Mouse (Mus musculus) hindbrain, embryonic 13.5 days (tissue): ENCODE measurements around the gene Cbx7. TPM values are rescaled to one million over a fixed set of nuclear protein-coding genes. Genes with fewer than 3 reads are reported as not detected.

Experiments used
- ATAC-seq: fragments of 200-750 bp; cut with Nextera tagmentation; 2 replicates; pipeline ENCODE4 v1.8.0; 2017; ENCODE audit warnings: moderate TSS enrichment; ENCODE audit not compliant: low FRiP score
- H3K27ac ChIP-seq: fragments of 300-500 bp; sonication (generic); 2 replicates; pipeline ENCODE4 v1.5.1; 2015; ENCODE audit warnings: inconsistent platforms, mild to moderate bottlenecking, moderate library complexity
- H3K27me3 ChIP-seq: fragments of 300-500 bp; sonication (generic); 2 replicates; pipeline ENCODE4 v1.6.1; 2015; ENCODE audit warnings: mild to moderate bottlenecking, inconsistent platforms
- H3K36me3 ChIP-seq: fragments of 300-500 bp; sonication (generic); 2 replicates; pipeline ENCODE4 v1.6.1; 2015; ENCODE audit warnings: mild to moderate bottlenecking, inconsistent platforms
- H3K4me1 ChIP-seq: fragments of 300-500 bp; sonication (generic); replicated peaks from 2 replicates; pipeline ENCODE4 v1.6.1; 2015; ENCODE audit warnings: inconsistent platforms
- H3K4me2 ChIP-seq: fragments of 300-500 bp; sonication (generic); 2 replicates; pipeline ENCODE4 v1.6.1; 2015; ENCODE audit warnings: inconsistent platforms, mild to moderate bottlenecking, moderate library complexity
- H3K4me3 ChIP-seq: fragments of 300-500 bp; sonication (generic); 2 replicates; pipeline ENCODE4 v1.5.1; 2015; ENCODE audit warnings: mild to moderate bottlenecking, inconsistent platforms
- H3K9ac ChIP-seq: fragments of 300-500 bp; sonication (generic); 2 replicates; pipeline ENCODE4 v1.6.1; 2015; ENCODE audit warnings: mild to moderate bottlenecking, inconsistent platforms
- H3K9me3 ChIP-seq: fragments of 300-500 bp; sonication (generic); 2 replicates; pipeline ENCODE4 v1.6.1; 2016; ENCODE audit warnings: inconsistent platforms
- WGBS: fragments of 180-500 bp; shearing (Covaris S2); methylation state at CpG from one replicate; pipeline ENCODE4 v1.1.7; 2015; 5-methylcytosine and 5-hydroxymethylcytosine counted together
- polyA plus RNA-seq: library from polyadenylated mRNA; unstranded; fragments of >200 nt; fragmentation: Nextera tagmentation; extraction: Ambion mirVana; gene quantifications from 2 replicates; pipeline ENCODE4 v1.2.1, GENCODE M21; 2015

Cbx7 gene
- polyA plus RNA-seq, 1 experiment from 2014 or later: 3.6 TPM

GRCm38 (mm10) chr15:80011778-80012526, 41.0 kb upstream of the Cbx7 start:
- Histone ChIP-seq H3K27ac (peak overlapping the region; percentile 76), H3K9me3 (no peaks in the 10 kb centered on the region), H3K4me3 (peak overlapping the region; percentile 69), H3K4me1 (peaks cover 48% of the 10 kb centered on the region), H3K4me2 (peak overlapping the region; percentile 91), H3K27me3 (peaks cover 76% of the 10 kb centered on the region), H3K36me3 (no peaks in the 10 kb centered on the region), H3K9ac (peak overlapping the region; percentile 86)
- peak; percentile 63 for ATAC-seq
- under 1% methylated on average over 55 of the region's 56 CpGs for WGBS

GRCm38 (mm10) chr15:80011194-80011593, 40.3 kb upstream of the Cbx7 start:
- no peaks in the 10 kb centered on the region for H3K9me3 ChIP-seq
- peak overlapping the region; percentile 86; the same call in 1 of the 2 replicates for H3K9ac ChIP-seq
- H3K36me3 ChIP-seq: no peaks in the 10 kb centered on the region
- ATAC-seq: no peak
- peak overlapping the region; percentile 91 for H3K4me2 ChIP-seq
- 36% methylated on average over 6 of the region's 6 CpGs for WGBS
- peaks cover 69% of the 10 kb centered on the region for H3K27me3 ChIP-seq
- H3K4me3 ChIP-seq: peak overlapping the region; percentile 69
- H3K4me1 ChIP-seq: peaks cover 48% of the 10 kb centered on the region
- H3K27ac ChIP-seq: peak overlapping the region; percentile 76

- Histone ChIP-seq H3K9me3 (no peaks in the 10 kb centered on the region), H3K27me3 (peaks cover 66% of the 10 kb centered on the region), H3K9ac (0 out of 2 replicates have a peak overlapping the region, but pooled peaks have one; percentile 3), H3K27ac (no peak overlapping the region), H3K4me2 (no peak overlapping the region; the same call in 1 of the 2 replicates), H3K36me3 (no peaks in the 10 kb centered on the region), H3K4me1 (peaks cover 52% of the 10 kb centered on the region), H3K4me3 (no peak overlapping the region)
- no peak for ATAC-seq
- 25% methylated on average over 7 of the region's 7 CpGs for WGBS
Measured at GRCm38 (mm10) chr15:80010182-80010558, 39.3 kb upstream of the Cbx7 start.

DNA sequence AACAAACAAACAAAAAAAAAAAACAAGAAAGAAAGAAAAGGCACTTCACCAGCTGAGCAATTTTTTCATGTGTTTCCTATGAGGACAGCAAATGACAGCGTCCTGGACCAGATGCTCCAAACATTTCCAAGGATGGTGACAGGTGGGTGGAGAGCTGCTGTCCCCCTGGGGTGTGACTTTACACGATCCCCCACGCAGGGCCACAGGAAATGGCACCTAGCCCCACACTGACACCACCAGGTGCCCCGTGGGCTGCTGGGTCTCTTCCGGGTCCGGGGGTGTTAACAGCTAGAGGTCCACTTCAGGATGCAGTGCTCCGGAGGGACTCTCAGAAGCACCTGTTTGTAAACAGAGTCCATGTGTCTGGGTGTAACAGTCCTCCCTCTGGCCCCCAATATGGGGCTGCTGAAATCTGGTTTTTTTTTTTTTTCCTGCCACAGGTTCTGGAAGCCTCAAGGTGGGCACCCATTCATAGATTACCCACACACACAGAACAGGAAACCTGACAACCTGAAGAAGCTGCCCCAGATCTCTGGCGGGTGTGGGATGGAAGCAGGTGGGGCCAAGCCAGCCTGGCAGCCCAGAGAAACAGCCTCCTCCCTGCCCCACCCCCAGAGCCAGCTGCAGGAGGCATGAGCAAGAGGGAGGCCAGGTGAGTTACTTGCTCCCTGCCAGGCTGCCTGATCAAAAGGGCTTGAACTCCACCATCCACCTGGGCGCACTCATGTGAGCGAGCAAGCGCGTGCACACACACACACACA, 38.7 kb upstream of the Cbx7 start:
- H3K9me3 ChIP-seq: no peaks in the 10 kb centered on the region
- peaks cover 52% of the 10 kb centered on the region for H3K4me1 ChIP-seq
- peaks cover 61% of the 10 kb centered on the region for H3K27me3 ChIP-seq
- no peak for ATAC-seq
- H3K4me3 ChIP-seq: no peak overlapping the region
- WGBS: 49% methylated on average over 12 of the region's 12 CpGs
- H3K9ac ChIP-seq: no peak overlapping the region
- no peak overlapping the region; the same call in 1 of the 2 replicates for H3K4me2 ChIP-seq
- H3K27ac ChIP-seq: no peak overlapping the region
- no peaks in the 10 kb centered on the region for H3K36me3 ChIP-seq

GRCm38 (mm10) chr15:80008461-80008860, 37.5 kb upstream of the Cbx7 start:
- ATAC-seq: no peak
- 89% methylated on average over 6 of the region's 6 CpGs for WGBS

DNA sequence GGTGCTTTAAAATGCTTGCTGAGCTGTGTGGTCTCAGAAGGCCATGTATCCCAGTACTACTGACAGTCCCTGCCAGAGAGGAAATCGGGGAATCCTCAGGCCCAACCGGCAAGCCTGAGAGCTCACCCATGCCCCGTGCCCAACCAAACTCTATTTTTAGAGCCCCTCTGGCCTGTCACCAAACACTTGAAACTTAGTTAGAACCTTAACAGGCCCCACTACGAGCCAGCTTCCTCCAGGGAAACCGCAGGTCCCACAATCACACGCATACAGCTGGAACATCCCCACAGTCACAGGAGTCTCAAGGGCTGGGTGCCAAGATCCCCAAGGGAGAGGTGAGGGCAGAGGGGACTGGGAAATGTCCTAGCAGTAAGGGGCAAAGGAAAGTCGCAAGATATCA, 35.2 kb upstream of the Cbx7 start:
- H3K9ac ChIP-seq: no peak overlapping the region
- H3K9me3 ChIP-seq: no peaks in the 10 kb centered on the region
- WGBS: 88% methylated on average over 7 of the region's 7 CpGs
- H3K27ac ChIP-seq: no peak overlapping the region
- H3K36me3 ChIP-seq: no peaks in the 10 kb centered on the region
- H3K4me1 ChIP-seq: peaks cover 25% of the 10 kb centered on the region
- peaks cover 32% of the 10 kb centered on the region for H3K27me3 ChIP-seq
- ATAC-seq: no peak
- no peak overlapping the region for H3K4me3 ChIP-seq
- H3K4me2 ChIP-seq: no peak overlapping the region

More at GRCm38 (mm10) chr15:80008461-80008860, 37.5 kb upstream of the Cbx7 start:
- Histone ChIP-seq H3K27me3 (peaks cover 53% of the 10 kb centered on the region), H3K4me3 (no peak overlapping the region), H3K9ac (no peak overlapping the region), H3K4me2 (no peak overlapping the region), H3K9me3 (no peaks in the 10 kb centered on the region), H3K36me3 (no peaks in the 10 kb centered on the region), H3K4me1 (peaks cover 47% of the 10 kb centered on the region), H3K27ac (no peak overlapping the region)

- Histone ChIP-seq H3K9ac (no peak overlapping the region), H3K9me3 (no peaks in the 10 kb centered on the region), H3K27me3 (peaks cover 25% of the 10 kb centered on the region), H3K4me2 (no peak overlapping the region), H3K27ac (no peak overlapping the region; the same call in 1 of the 2 replicates), H3K4me1 (peaks cover 21% of the 10 kb centered on the region), H3K36me3 (no peaks in the 10 kb centered on the region), H3K4me3 (no peak overlapping the region)
- 84% methylated on average over 10 of the region's 10 CpGs for WGBS
- no peak for ATAC-seq
Measured at GRCm38 (mm10) chr15:80005436-80005835, 34.5 kb upstream of the Cbx7 start.

- Histone ChIP-seq H3K9me3 (no peaks in the 10 kb centered on the region), H3K9ac (0 out of 2 replicates have a peak overlapping the region, but pooled peaks have one; percentile 29), H3K27me3 (peaks cover 20% of the 10 kb centered on the region; the same call in 1 of the 2 replicates), H3K36me3 (no peaks in the 10 kb centered on the region), H3K4me2 (no peak overlapping the region), H3K4me3 (no peak overlapping the region), H3K27ac (no peak overlapping the region), H3K4me1 (peaks cover 17% of the 10 kb centered on the region)
- no peak for ATAC-seq
- WGBS: 11% methylated on average over 14 of the region's 14 CpGs
Measured at GRCm38 (mm10) chr15:80004644-80005340, 33.9 kb upstream of the Cbx7 start.

DNA sequence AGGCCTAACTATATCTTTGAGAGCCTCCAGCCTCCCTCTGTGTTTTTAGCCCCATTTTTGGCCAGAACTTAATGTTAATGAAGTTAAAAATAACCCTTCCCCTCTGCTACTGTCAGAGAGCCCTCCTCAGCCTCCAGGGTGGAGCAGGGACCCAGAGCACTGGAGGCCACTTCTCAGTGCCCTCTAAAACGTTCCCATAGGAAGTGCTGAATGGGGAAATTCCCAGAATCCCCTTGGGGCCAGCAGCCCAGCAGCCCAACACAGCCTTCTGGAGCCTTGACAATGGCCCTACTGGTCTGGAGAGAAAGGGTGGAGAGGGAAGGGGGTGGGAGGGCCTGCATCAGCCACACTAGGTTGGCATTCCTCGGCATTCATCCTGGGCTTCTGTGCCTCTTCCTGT, 32.7 kb upstream of the Cbx7 start:
- no peak overlapping the region for H3K9ac ChIP-seq
- no peaks in the 10 kb centered on the region for H3K36me3 ChIP-seq
- 37% methylated on average over 2 of the region's 2 CpGs for WGBS
- H3K27ac ChIP-seq: no peak overlapping the region
- no peak for ATAC-seq
- H3K9me3 ChIP-seq: no peaks in the 10 kb centered on the region
- no peak overlapping the region for H3K4me3 ChIP-seq
- peaks cover 14% of the 10 kb centered on the region; the same call in 1 of the 2 replicates for H3K27me3 ChIP-seq
- H3K4me2 ChIP-seq: no peak overlapping the region
- peaks cover 17% of the 10 kb centered on the region for H3K4me1 ChIP-seq

- Histone ChIP-seq H3K9me3 (no peaks in the 10 kb centered on the region), H3K9ac (no peak overlapping the region), H3K36me3 (no peaks in the 10 kb centered on the region), H3K27me3 (0 out of 2 replicates have a peak, but pooled peaks cover 11% of the 10 kb centered on the region), H3K4me1 (peaks cover 17% of the 10 kb centered on the region), H3K4me2 (no peak overlapping the region), H3K27ac (no peak overlapping the region), H3K4me3 (no peak overlapping the region)
- 94% methylated on average over 23 of the region's 23 CpGs for WGBS
- no peak for ATAC-seq
Measured at GRCm38 (mm10) chr15:80001601-80002000, 30.7 kb upstream of the Cbx7 start.

DNA sequence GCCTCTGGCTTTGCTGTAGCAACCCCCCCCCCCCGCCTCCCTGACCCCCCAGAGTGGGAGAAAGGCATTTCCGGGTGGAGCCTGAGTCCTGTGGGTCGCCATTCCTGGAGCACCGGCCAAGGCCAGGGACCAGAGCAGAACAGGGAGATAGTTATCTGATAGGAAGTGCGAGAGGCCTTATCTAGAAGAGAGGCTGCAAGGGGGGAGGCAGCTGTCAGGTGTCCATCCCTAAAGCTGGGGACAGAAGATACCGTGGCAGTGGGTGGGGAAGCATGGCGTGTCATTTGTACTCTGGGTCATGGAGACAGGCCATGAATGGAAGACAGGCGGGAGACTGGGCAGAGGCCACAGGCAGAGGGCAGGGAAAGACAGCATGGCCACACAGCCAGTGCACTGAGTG, 29.8 kb upstream of the Cbx7 start:
- Histone ChIP-seq H3K9ac (no peak overlapping the region), H3K4me1 (peaks cover 16% of the 10 kb centered on the region), H3K27me3 (0 out of 2 replicates have a peak, but pooled peaks cover 8% of the 10 kb centered on the region), H3K27ac (no peak overlapping the region), H3K4me2 (no peak overlapping the region), H3K4me3 (no peak overlapping the region), H3K36me3 (no peaks in the 10 kb centered on the region), H3K9me3 (no peaks in the 10 kb centered on the region)
- 48% methylated on average over 8 of the region's 8 CpGs for whole genome bisulfite sequencing
- ATAC-seq: no peak

GRCm38 (mm10) chr15:79997988-79998387, 27.1 kb upstream of the Cbx7 start:
- no peak for ATAC-seq
- H3K4me2 ChIP-seq: no peak overlapping the region
- no peaks in the 10 kb centered on the region for H3K27me3 ChIP-seq
- H3K4me3 ChIP-seq: no peak overlapping the region
- no peak overlapping the region for H3K27ac ChIP-seq
- H3K4me1 ChIP-seq: no peaks in the 10 kb centered on the region
- no peak overlapping the region for H3K9ac ChIP-seq
- no peaks in the 10 kb centered on the region for H3K36me3 ChIP-seq
- no peaks in the 10 kb centered on the region for H3K9me3 ChIP-seq
- WGBS: 57% methylated on average over 3 of the region's 3 CpGs
